Mouse (Mus musculus) left cerebral cortex, adult 8-10 months (tissue): Measurements from ENCODE around the gene Baz2b. TPM values are rescaled to one million over a fixed set of nuclear protein-coding genes. Genes with fewer than 3 reads are reported as not detected.
"Not testable (repeated sequence)": the region's sequence is repeated elsewhere in the genome, so short reads cannot be mapped to it uniquely, and the experiment has no call there.

Source experiments
- DNase-seq, 2 experiments: peaks; one replicate each; pipeline ENCODE4 v3.0.0; 2022; ENCODE audit warnings: low spot score in 2 of 2
- total RNA-seq, 4 experiments: library from RNA; stranded (reverse); gene quantifications; 2 replicates each; pipeline ENCODE4 v1.2.4; 2022

Baz2b gene
- total RNA-seq, 4 experiments from 2014 or later: 51.5 to 64.8 (median 61.7) TPM

GRCm38 (mm10) chr2:59878221-59878620 is 331.4 kb downstream of the Baz2b start:
- no peak for DNase-seq

- DNase-seq: no peak
These were observed 332.3 kb downstream of the Baz2b start for GRCm38 (mm10) chr2:59877335-59877734.

DNA sequence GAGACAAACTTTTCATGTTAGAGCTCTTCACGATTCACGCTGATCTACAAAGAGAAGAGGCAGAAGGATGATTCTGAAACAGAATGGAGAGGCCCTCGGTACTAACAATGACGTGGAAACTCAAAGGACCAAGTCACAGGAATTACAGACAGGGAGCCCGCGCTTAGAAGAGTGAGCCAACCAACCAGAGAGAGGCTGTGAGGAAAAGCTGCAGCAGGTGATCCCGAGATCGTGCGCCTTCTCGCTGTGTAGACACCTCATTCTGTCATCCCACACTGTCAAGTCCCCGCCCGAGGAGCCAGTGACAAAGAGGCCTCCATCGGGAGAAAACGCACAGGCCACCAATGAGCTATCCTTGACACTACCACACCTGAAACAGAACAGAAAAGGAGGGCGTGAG is 333.2 kb downstream of the Baz2b start:
- DNase-seq: no peak

- DNase-seq: no peak
These were observed 339.1 kb downstream of the Baz2b start for GRCm38 (mm10) chr2:59870526-59870925.

DNA sequence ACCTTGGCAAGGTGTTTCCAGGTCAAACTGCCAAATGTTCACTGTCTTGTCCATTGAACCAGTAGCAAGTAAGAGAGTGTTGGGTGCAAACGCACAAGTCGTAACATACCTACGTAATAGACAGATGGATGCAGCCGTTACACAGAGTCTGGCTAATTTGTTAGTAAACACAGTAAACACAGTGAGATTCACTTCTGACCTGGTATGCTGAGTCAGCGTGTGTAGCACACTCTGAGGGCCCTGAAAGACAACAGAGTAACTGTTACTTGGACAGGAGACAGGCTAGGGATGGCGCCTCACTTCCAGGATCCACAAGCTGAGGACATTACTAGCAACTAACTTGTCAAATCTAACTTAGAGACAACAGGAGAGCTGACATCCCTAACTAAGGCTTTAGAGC is 347.0 kb downstream of the Baz2b start:
- DNase-seq: no peak

GRCm38 (mm10) chr2:59854363-59854762 is 355.3 kb downstream of the Baz2b start:
- DNase-seq: no peak

DNA sequence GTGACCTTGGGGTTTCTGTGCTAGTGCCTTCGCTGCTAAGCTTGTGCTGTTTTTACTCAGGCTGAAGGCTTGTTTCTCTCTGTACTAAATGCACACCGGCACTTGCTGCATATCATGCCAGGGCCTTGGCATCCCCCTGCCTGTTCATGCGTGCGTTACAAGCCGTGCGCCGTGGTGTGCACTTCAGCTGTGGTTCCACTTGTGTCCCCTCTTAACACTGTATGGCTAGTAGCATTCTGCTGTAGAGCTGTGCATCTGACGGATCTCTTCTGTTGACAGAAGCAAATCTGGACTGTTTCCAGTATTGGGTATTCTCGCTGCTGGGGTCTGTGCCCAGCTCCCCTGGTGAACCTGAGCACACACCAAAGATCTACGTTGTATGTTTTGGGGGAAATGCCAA is 356.1 kb downstream of the Baz2b start:
- no peak for DNase-seq

DNA sequence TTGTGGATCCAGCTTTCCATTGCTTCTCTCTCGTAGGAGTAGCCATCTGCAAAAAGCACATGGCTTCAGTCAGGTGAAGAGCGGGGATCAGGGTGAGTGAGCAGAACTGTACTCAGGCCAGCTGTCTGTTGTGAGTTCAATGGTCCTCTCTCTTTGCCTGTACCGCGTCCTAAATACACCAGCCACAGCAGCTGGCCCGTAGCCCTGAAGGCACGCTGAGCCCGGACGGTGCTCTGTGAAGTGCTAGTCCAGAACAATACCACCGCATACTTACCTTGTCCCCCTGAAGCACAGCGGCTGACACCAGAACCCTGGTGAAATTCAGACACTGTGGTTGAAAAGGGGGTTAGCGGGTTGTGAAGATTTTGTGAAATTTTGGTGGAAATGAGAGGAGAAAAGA is 356.7 kb downstream of the Baz2b start:
- DNase-seq: no peak

DNA sequence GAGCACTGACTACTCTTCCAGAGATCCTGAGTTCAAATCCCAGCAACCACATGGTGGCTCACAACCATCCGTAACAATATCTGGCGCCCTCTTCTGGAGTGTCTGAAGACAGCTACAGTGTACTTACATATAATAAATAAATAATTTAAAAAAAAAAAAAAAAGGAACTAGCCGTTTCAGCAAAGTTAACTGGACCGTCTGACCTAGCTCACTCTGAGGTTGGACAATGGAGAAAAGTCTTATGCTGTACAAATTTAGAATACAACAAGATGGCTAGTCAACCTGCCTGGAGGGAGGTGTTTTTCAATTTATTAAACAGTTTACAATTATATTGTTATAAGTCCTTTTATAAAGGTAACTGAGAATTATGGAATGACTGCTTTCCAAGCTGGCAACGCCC is 357.8 kb downstream of the Baz2b start:
- not testable (repeated sequence) for DNase-seq

Other genes starting within 250 kb of the Baz2b start
- gene March7, start within 50 bp of the Baz2b start, total RNA-seq: 10 to 100 TPM; 64.0 to 72.4 (median 66.5) TPM
- gene Cd302, start 74.6 kb upstream of the Baz2b start, total RNA-seq: 10 to 100 TPM; 15.9 to 21.0 (median 18.9) TPM
- 1 to 10 TPM in 2 of 4 experiments, under 1 TPM in 2; 0.84 to 1.1 (median 0.99) TPM for gene Ly75, start 173.5 kb upstream of the Baz2b start, total RNA-seq